Mouse (Mus musculus) T-helper 2 cell (primary cell): ENCODE measurements around the gene Rgl3.

ENCODE experiments used
- in situ Hi-C: fragments of 300-600 bp; cut with MboI, MseI; formaldehyde crosslinking; loops from one replicate; pipeline ENCODE4 v1.15.1; 2025; ENCODE audit warnings: high pct_unique_total_duplicates

Gene Rgl3

DNA sequence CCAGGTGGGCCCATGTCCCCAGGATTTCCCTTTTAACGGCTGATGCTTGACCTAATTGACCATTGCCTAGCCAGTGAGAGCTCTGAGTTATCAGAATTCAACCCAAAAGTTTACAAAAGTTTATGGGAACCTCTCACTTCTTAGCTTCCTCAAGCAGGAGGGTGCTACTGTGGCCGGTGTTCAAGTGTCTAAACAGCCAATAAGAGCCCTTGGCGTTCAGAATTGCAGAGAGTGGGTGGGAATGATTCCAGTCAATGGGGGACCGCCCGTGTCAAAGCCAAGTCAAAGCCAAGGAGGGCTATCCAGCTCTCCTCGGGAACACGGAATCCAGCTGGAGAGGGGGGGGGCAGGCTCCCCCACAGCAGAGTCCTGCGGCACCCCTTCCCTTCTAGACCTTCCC lies 41.1 kb downstream of the Rgl3 start:
- in situ Hi-C loops = no loop called here

DNA sequence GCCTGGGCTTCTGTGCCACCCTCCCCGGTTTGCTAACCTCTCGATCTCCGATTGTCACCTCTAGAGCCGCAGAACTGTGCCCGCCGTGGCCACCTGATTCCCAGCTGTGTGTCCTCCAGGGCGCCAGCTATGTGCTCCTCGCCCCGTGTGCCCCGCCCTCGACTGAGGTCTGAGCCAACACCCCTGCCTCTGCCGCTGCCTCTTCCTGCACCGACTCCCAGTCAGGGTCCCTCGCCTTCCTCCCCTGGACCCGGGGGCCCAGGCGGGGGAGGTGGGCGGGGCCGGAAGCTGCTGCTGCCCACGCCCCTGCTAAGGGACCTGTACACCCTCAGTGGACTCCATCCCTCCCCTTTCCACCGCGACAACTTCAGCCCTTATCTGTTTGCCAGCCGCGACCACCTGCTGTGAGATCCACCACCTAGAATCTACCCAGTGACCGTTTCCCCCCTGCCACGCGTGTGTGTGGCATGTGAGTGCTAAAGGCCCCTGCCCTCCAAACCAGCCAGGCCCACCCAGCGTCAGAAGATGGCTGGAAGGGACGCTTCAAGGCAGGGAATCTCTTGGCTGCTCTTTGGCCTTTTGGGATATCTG lies 41.6 kb downstream of the Rgl3 start:
- in situ Hi-C loops = no loop called here

DNA sequence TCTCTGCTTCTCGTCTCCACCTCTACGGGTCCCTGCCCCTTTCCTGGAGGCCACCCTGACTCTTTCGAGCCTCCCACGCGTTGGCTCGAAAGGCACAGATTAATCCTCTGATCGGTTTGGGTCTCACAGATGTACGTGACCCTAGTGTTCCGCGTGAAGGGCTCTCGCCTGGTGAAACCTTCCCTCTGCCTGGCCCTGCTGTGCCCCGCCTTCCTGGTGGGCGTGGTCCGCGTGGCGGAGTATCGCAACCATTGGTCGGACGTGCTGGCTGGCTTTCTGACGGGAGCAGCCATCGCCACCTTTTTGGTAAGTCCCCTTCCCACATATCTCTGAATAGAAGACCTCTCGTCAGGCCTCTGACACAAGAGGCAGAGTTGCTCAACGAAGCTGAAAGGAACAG lies 45.0 kb downstream of the Rgl3 start:
- in situ Hi-C loops = no loop called here

DNA sequence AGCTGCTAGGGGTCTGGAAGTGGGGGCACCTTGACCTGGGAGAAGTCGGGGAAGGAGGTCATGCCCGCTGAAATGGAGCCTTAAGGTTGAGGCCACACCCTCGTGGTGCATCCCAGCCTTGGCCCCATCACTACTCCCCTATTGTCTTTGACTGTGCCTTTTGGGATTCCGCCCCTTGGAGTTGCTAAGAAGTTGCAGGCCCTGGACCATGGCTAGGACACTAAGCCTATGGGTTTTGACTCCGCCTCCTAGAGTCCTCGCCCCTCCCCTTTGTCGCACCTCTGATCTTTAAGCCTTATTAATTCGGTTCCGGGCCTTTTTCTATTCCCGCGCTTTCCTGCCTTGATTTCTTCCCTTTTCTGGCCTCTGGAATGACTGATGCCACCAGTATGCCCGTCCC lies 45.6 kb downstream of the Rgl3 start:
- in situ Hi-C loops = no loop called here

DNA sequence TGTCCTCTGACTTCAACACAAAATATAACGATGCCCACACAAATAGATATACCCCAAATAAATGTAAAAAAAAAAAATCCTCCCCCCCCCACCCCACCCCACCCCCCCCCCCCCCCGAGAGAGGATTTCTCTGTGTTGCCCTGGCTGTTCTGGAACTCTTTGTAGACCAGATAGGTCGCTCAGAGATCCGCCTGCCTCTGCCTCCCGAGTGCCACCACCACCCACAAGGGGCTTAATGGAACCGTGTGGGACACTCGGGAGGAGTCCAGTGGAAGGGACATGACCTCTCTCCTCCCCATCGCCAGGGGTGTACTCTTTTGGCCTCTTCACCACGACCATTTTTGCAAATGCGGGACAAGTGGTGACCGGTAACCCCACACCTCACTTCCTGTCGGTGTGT lies 46.2 kb downstream of the Rgl3 start:
- in situ Hi-C loops = no loop called here

DNA sequence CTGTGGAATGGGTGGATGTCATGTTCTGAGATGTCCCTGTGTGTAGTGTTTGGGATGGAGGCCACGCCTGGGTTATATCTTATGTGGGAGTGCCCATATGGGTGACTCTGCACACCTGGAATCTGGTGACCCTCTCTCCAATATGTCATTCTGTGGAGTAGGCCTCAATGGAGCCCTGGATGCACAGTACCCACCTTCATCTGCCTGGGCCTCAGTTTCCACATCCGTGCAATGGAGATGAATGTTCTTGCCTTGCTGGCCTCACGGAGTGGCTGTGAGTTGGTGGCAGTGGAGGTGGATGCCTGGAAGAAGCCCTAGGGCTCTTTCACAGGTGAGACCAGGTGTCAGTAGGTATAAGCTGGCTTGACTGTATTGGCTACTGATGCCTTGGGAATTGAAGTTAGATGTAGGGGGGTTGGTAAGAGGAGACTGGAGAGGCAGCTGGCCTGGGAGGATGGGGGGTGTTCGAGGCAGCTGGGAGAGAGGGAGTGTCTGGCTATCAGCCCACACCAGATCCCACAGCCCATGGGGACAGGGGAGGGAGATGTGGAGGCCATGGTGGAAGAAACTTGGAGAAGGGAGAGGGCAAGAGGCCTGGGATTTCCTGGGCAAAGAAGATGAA lies 50.9 kb downstream of the Rgl3 start:
- in situ Hi-C loops = loop anchor here (5.0 kb wide), 1 partner anchor 86 kb away; the partner anchor contains the start of gene Dock6

DNA sequence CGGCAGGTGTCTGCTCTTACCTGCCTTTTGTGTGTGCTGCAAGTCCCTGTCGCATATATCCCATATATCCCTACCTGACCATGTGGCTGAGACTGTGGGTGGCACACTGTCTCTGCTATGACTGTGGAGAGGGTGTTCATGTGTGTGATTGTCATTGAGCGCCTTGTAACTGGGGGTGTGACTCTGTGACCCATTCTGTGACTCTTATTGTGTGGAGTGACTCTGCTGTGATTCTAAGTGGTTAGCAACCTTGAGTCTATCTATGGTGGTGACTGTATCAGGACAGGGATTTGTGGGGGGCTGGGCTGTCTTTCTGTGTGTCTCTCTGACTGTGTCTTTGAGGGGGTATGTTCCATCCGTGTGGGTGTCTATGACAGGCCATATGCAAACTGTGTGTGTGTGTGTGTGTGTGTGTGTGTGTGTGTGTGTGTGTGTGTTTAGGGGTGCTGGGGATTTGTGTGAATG lies 51.5 kb downstream of the Rgl3 start:
- in situ Hi-C loops = loop anchor here (5.0 kb wide), 1 partner anchor 85 kb away; the partner anchor contains the start of gene Dock6

DNA sequence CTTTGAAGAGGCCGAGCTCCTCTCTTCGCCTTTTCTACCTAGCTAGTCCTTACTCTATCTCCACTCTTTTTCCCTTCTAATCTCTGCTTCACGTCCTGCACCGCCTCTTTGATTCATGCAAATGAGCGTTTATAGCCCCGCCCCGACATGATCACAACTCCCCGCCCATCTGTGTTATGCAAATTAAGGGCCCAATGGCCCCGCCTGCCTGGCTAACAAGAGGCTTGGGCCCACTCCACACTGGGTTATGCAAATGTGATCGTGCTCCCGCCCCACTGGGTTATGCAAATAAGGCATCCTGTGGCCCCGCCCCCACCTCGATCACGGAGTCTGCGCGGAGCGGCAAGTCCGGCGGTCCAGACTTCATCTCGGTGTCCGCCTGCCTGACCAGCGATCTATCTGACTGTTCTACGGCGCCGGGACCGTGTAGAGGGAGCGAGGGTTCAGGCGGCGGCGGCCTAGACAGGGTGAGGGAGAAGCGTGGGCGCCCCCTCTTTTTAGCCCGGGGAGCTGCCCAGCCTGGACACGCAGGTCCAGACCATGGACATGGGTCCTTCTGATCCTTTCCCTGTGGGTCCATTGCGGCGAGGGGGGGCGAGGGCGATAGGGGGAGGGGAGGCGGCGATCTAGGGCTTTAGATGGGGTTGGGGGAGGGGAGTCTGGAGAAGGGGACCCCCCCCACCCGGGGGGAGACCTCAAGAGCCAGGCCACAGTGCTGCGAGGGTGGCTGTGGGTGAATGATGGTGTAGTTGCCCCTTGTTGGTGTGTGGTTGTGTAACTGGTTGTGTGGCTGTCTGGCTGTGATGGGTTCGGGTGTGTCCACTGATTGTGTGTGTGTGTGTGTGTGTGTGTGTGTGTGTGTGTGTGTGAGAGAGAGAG lies 52.3 kb downstream of the Rgl3 start, which contains the start of gene Plppr2:
Gene Plppr2, plus strand, starts transcription at position 342 of the 879 bp plus-strand sequence.
- in situ Hi-C loops = loop anchor here (5.0 kb wide), 1 partner anchor 85 kb away; the partner anchor contains the start of gene Dock6

DNA sequence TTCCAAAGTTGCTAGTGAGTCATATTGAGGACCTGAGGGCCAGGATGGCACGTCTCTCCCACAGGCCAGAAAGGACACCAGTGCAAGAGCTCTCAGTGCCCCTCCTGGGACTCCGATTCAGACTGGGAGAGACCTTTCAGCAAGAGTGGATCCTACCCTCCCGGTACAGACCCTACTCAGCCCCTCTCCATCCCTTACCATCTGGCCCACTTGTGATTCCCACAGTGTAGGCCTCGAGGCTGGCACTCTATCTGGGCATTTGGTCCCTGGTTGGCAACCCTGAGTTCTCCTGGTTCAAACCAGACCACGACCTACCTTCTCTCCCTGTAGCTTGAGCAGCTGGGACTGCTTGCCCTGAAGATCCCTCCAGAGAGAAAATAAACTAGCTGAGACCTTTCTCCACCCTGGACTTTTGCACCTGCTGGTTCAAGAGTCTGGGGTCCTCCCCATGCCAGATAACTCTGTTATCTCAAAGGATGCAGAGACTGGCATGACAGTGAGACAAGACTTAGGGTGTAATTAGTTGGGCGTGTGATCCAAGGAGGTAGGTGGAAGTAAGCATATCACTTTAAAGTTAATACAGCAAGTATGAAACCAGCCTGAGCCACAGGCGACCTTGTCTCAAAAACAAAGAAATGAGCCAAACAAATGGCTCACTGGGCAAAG lies 53.6 kb downstream of the Rgl3 start:
- in situ Hi-C loops = loop anchor here (5.0 kb wide), 1 partner anchor 83 kb away; the partner anchor contains the start of gene Dock6

DNA sequence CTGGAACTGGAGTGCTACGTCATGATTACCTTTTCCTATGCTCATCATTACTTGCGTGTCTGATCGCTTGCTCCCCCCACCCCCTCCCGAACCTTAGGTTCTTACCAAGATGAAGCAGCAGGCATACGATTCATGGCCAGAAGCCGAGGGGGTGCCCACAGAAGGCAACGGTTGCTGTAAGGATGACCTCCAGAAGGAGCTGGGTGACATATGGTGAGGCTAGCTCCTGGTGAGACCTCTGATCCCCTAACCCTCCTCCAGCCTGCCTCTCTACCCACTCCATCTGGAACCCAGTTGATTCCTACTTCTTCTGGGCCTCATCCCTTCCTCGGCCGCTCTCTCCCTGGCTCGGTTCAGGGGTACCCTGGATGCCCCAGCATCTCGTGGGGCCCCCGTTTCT lies 55.2 kb downstream of the Rgl3 start:
- in situ Hi-C loops = no loop called here

DNA sequence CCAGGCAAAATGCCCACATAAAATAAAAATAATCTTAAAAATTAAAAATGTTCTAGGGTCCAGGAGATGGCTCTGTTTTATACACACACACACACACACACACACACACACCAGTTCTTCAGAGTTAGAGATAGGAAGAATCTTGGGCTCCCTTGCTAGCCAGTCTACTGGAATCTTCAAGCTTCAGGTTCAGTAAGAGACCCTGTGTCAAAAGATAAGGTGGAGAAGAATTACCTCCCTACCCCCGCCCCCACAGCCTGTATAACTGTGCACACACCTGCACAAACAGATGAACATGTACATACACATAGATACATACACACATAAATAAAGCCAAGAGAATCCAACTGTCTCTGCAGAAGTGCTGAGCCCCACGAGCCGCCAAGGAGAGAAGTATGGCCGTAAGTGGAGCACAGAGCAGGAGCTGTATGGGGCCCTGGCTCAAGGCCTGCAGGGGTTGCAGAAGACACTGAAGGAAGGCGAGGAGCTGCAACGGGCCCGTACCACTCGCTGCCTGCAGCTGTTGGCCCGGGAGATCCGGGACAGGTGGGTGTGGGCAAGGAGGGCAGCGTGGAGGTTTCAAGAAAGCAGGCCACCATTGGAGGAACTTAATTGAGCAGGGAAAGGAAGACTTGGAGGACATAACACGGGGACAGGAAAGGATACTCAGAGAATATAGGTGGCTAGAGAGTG lies 56.7 kb downstream of the Rgl3 start:
- in situ Hi-C loops = no loop called here

DNA sequence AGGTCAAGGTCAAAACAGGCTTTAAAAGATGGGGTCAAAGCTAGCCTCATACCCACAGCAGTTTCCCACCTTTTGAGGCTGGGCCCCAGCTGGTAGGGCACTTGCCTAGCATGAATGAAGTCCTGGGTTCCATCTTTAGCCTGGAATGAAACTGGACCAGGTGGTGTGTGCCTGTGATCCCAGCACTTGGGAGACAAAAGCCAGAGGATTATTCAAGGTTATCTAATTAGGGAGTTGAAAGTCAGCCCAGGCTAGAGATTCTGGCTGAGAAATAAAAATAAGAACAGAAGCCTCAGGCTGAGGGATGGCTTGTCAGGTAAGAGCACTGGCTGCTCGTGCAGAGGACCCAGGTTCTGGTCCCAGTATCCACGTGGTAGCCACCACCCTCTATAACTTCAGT lies 57.2 kb downstream of the Rgl3 start:
- in situ Hi-C loops = no loop called here

DNA sequence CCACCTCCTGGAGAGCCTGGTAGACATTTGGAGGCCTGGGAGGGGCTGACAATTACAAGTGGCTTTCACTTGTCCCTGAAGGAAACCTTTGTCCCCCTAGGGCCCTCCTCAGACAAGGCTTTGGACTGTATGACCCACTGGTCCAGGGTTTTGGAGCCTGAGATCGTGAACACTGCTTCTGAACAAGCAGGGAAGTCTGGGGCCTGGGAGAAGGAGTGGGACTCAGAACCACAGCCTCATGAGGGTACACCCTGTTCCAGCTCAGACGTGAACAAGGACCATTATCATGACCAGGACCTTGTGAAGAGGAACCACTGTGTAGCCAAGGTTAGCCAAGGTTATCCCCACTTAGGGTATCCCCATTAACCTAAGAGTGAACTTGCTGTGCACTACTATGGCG lies 60.0 kb downstream of the Rgl3 start:
- in situ Hi-C loops = no loop called here

DNA sequence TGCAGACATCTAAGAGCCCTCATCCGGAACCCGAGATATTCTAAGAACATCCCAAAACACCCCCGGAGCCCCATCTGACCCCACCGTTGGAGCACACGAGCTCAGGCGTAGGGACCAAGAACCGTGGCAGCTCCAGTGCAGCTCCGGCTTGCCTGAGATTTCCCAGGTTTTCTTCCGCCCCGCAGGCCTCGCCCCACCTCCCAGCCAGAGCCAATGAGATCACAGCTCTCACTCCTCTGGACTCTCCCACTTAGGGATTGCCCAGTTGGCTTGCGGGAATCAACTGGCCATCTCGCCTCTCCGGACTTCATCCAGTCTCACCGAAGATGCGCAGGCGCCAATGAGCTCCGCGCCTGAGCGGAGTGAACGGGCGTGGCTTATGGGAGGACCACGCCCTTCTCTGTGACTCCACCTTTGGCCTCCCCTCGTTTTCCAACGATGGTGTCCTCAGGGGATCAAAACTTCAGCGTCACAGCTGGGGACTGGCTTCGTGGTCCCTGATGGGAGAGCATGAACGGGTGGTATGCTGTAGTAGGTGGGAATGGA lies 62.0 kb downstream of the Rgl3 start, which contains the start of the genes Ccdc159 and Tmem205:
Gene Ccdc159, plus strand, starts transcription at position 264 of the 546 bp plus-strand sequence.
Gene Tmem205, minus strand, starts transcription at position 349 of the 546 bp plus-strand sequence.
- in situ Hi-C loops = no loop called here

DNA sequence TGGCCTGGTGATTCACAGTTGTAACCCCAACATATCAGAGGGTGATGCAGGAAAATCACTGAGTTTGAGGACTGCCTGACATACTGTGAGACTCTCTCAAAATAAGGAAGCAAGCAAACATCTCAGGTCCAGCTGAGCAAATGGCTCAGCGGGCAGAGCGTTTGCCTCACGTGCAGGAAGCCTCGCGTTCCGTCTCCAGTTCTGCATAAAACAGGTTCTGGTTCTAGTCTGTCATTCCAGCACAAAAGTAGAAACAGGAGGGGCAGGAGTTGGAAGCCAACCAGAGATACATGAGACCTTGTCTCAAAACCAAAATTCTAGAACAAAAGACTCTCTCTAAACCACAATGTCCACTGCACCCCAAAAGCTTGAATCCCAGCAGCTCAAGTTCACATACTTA lies 62.5 kb downstream of the Rgl3 start:
- in situ Hi-C loops = no loop called here

DNA sequence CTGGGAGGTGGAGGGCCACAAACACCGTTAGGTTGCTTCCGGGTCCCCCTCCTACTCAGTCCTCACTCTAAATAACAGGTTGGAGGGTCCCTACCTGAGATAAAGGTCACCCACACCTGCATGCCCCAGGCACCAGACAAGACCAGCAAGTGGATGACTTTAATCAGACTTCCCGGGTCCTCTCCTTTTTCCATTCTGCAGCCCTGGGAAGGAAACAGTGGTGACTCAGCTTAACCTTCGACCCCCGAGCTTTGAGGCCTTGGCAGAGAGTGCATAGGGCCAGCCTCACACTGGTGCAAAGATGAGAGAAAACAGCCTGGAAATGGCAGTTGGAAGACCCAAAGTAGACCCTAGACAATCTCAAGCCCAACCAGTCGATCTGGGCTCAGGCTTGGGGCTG lies 63.1 kb downstream of the Rgl3 start:
- in situ Hi-C loops = no loop called here

DNA sequence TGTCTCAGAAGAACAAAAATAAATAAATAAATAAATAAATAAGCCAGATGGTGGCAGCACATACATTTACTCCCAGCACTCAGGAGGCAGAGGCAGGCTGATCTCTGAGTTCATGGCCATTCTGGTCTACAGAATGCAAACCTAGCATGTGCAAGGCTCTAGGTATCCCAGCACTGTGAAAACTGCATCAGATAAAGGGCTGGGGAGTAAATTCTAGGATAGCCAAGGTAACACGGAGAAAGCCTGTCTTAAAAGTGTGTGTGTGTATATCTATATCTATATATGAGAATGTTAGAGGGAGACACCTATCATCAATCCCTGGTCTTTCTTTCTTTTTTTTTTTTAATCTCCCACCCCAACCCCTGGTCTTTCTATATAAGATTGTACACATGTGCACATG lies 63.7 kb downstream of the Rgl3 start:
- in situ Hi-C loops = no loop called here

DNA sequence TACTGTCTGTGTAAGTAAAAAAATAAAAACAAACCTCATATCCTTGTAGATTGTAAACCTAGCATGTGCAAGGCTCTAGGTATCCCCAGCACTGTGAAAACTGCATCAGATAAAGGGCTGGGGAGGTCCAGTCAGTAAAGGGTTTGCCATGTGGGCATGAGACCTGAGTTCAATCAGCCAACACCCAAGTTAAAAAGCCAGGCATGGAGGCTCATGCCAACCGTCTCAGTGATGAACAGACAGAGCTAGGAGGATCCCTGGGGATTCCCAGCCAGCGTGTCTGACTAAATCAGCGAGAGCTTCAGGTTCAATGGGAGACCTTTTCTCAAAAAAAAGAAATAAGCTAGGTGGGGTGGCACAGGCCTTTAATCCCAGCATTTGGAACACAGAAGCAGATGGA lies 64.2 kb downstream of the Rgl3 start:
- in situ Hi-C loops = no loop called here

DNA sequence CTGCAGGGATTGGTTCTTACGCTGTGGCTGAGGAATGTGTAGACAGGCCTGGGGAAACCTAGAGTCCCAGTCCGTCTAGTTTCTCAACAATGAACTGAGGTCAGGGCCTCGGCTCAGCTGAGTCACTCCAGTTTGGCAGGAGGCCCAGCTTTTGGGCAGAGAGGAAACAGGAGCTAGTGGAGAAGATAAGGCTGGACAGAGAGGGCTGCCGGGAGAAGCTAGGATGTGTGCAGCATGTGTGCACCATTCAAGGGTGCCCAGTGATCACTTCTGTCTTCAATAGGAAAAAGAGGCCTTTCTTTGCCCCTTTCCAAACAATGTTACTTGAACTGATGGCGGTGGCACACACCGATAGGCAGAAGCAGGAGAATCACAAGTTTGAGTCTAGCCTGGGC lies 65.2 kb downstream of the Rgl3 start:
- in situ Hi-C loops = no loop called here

DNA sequence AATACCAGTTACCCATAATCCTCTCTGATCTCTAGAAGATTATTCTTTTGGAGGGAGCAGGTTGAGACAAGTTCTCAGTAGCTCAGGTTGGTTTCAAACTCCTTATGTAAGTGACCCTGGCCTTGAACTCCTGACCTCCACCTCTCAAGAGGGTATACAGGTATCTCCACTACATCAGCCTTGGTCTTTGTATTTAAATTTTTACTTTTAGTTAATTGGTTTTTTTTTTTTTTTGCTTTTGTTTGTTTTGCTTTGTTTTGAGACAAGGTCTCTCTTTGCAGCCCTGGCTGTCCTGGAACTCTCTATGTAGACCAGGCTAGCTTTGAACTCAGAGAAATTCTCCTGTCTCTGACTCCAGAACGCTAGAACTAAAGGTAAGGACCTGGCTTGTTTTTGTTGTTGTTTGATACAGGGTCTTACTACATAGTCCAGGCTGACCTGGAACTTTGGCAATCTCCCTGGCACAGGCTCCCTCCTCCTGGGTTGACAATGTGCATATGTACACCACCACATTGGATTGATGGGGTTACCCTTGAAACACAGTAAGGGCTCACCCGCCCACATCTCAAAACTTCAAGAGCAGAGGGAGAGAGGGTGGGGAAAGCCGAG lies 65.7 kb downstream of the Rgl3 start:
- in situ Hi-C loops = no loop called here
